Mouse (Mus musculus) midbrain, embryonic 16.5 days (tissue): Measurements from ENCODE around the gene Pcdh9. TPM values are rescaled to one million over a fixed set of nuclear protein-coding genes. Genes with fewer than 3 reads are reported as not detected.

Experiments
- ATAC-seq: fragments of 200-750 bp; cut with Nextera tagmentation; 2 replicates; pipeline ENCODE4 v1.8.0; 2017; ENCODE audit warnings: moderate TSS enrichment
- H3K27ac ChIP-seq: fragments of 300-500 bp; sonication (generic); 2 replicates; pipeline ENCODE4 v1.5.1; 2014; ENCODE audit warnings: mild to moderate bottlenecking, low read length, mixed read lengths
- H3K27me3 ChIP-seq: fragments of 300-500 bp; sonication (generic); 2 replicates; pipeline ENCODE4 v1.6.1; 2014; ENCODE audit warnings: low read depth, low read length, mixed read lengths; ENCODE audit not compliant: control insufficient read depth, insufficient read depth
- H3K36me3 ChIP-seq: fragments of 300-500 bp; sonication (generic); 2 replicates; pipeline ENCODE4 v1.6.1; 2014; ENCODE audit warnings: mild to moderate bottlenecking, low read length, moderate library complexity, mixed read lengths; ENCODE audit not compliant: control insufficient read depth, insufficient read depth
- H3K4me1 ChIP-seq: fragments of 300-500 bp; sonication (generic); 2 replicates; pipeline ENCODE4 v1.6.1; 2014; ENCODE audit warnings: mild to moderate bottlenecking, low read length, mixed read lengths; ENCODE audit not compliant: control insufficient read depth, insufficient read depth
- H3K4me2 ChIP-seq: fragments of 300-500 bp; sonication (generic); 2 replicates; pipeline ENCODE4 v1.6.1; 2014; ENCODE audit warnings: mild to moderate bottlenecking, low read length, mixed read lengths
- H3K4me3 ChIP-seq: fragments of 300-500 bp; sonication (generic); 2 replicates; pipeline ENCODE4 v1.5.1; 2014; ENCODE audit warnings: low read depth, mild to moderate bottlenecking, low read length, moderate library complexity, mixed read lengths
- H3K9ac ChIP-seq: fragments of 300-500 bp; sonication (generic); 2 replicates; pipeline ENCODE4 v1.6.1; 2014; ENCODE audit warnings: low read depth, low read length, mixed read lengths
- H3K9me3 ChIP-seq: fragments of 300-500 bp; sonication (generic); replicated peaks from 2 replicates; pipeline ENCODE4 v1.6.1; 2014; ENCODE audit warnings: mild to moderate bottlenecking, low read length, mixed read lengths; ENCODE audit not compliant: control insufficient read depth, poor library complexity, severe bottlenecking
- WGBS: fragments of 180-500 bp; shearing (Covaris S2); extraction: QIAGEN DNeasy Blood & Tissue Kit; methylation state at CpG from one replicate; pipeline ENCODE4 v1.1.7; 2014; 5-methylcytosine and 5-hydroxymethylcytosine counted together
- polyA plus RNA-seq: library from polyadenylated mRNA; unstranded; fragments of >200 nt; fragmentation: Nextera tagmentation; extraction: Ambion mirVana; gene quantifications from 2 replicates; pipeline ENCODE4 v1.2.1, GENCODE M21; 2015

Pcdh9 gene
- polyA plus RNA-seq, 1 experiment from 2014 or later, result 179 TPM

DNA sequence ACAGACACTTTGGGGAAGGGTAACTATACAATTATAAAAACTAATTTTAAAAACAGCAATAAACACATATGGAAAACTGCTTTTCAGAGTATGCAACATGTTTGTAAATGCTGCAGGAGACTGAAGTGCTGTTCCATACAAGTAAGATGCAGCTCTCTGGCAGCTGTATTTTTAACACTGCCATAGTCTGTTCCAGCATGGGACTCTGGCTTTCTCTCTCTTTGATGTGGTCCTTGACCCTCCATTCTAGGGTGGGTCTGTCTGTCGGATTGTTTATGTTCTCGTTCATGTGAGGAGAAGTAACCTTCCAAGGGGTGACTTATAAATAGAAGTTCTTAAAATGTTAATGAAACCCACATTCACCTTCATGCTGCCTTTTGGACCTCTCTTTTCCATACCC is 809.6 kb downstream of the Pcdh9 start:
- 35% methylated on average over 2 of the region's 2 CpGs for WGBS
- H3K4me2 ChIP-seq, result no peak overlapping the region
- H3K9me3 ChIP-seq, result no peaks in the 10 kb centered on the region
- H3K27ac ChIP-seq, result no peak overlapping the region
- no peak overlapping the region for H3K4me3 ChIP-seq
- no peaks in the 10 kb centered on the region for H3K27me3 ChIP-seq
- no peaks in the 10 kb centered on the region; the same call in 1 of the 2 replicates for H3K4me1 ChIP-seq
- no peak for ATAC-seq
- H3K9ac ChIP-seq, result no peak overlapping the region
- no peaks in the 10 kb centered on the region for H3K36me3 ChIP-seq

DNA sequence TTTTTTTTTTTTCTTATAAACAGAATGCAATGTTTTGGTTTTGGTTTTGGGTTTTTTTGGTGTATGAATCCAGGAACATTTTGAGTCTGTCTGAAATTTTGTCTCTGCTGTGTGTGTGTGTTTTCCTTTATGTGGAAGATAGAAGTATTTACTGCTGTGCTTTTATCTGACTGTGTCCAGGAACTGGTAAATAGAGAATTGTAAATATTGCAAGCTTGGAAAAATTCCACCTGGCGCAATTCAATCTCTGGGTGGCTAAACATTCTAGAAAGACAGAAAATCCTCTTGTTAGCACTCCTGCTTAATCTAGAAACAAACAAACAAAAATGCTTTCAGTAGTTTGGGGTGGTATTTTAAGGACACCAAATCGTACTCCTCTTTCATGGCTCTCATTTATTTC is 814.7 kb downstream of the Pcdh9 start:
- WGBS, result 58% methylated on average over 2 of the region's 2 CpGs
- no peaks in the 10 kb centered on the region for H3K36me3 ChIP-seq
- no peaks in the 10 kb centered on the region for H3K9me3 ChIP-seq
- H3K27me3 ChIP-seq, result no peaks in the 10 kb centered on the region
- no peak for ATAC-seq
- no peak overlapping the region for H3K9ac ChIP-seq
- H3K27ac ChIP-seq, result no peak overlapping the region
- no peak overlapping the region for H3K4me3 ChIP-seq
- H3K4me1 ChIP-seq, result no peaks in the 10 kb centered on the region
- no peak overlapping the region for H3K4me2 ChIP-seq

DNA sequence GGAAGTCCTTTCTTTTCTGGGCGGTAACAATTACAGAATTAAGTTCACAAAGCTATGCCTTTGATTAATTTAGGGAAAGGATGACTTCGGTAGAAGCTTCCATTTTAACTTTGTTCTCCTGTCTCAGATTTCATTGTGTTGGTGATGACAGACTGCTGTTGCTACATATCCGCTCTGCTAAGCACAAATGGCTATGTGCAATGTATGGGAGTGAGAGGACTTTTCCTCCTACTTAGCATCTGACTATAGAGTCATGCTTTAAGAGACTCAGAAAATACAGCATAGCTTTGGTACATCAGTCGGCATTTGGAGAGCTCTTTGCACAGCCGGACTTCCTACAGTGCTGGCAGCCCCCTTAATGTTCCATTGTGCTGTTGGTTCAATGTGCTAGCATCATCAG is 818.1 kb downstream of the Pcdh9 start:
- ATAC-seq, result no peak
- Histone ChIP-seq H3K27ac (no peak overlapping the region), H3K36me3 (no peaks in the 10 kb centered on the region), H3K4me2 (no peak overlapping the region), H3K4me3 (no peak overlapping the region), H3K27me3 (no peaks in the 10 kb centered on the region), H3K9ac (no peak overlapping the region), H3K9me3 (no peaks in the 10 kb centered on the region), H3K4me1 (peaks cover 8% of the 10 kb centered on the region)
- 70% methylated on average over 5 of the region's 5 CpGs for WGBS

DNA sequence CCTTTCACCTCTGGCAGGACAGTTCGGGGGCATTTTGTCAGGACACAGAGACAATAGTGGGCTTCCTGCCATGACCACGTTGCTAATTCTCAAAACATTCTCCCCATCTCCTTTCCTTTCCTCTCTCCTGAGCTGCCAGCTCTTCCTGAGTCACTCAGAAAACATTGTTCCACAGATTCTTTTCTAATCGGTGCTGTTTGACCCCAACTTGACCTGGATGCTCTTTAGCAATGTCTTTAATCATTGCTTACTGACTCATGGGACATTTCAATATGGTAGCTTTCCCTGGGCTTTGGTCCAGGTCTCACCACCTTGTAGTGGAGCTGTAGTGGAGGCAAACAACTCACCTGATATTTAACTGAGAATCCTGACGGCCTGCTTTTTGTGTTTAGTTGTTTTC is 820.3 kb downstream of the Pcdh9 start:
- H3K27me3 ChIP-seq, result no peaks in the 10 kb centered on the region
- H3K9me3 ChIP-seq, result no peaks in the 10 kb centered on the region
- H3K4me3 ChIP-seq, result no peak overlapping the region
- no peaks in the 10 kb centered on the region for H3K36me3 ChIP-seq
- H3K9ac ChIP-seq, result no peak overlapping the region
- ATAC-seq, result no peak
- H3K4me1 ChIP-seq, result peaks cover 14% of the 10 kb centered on the region
- WGBS, result 64% methylated on average over 4 of the region's 4 CpGs
- H3K27ac ChIP-seq, result no peak overlapping the region
- H3K4me2 ChIP-seq, result no peak overlapping the region

DNA sequence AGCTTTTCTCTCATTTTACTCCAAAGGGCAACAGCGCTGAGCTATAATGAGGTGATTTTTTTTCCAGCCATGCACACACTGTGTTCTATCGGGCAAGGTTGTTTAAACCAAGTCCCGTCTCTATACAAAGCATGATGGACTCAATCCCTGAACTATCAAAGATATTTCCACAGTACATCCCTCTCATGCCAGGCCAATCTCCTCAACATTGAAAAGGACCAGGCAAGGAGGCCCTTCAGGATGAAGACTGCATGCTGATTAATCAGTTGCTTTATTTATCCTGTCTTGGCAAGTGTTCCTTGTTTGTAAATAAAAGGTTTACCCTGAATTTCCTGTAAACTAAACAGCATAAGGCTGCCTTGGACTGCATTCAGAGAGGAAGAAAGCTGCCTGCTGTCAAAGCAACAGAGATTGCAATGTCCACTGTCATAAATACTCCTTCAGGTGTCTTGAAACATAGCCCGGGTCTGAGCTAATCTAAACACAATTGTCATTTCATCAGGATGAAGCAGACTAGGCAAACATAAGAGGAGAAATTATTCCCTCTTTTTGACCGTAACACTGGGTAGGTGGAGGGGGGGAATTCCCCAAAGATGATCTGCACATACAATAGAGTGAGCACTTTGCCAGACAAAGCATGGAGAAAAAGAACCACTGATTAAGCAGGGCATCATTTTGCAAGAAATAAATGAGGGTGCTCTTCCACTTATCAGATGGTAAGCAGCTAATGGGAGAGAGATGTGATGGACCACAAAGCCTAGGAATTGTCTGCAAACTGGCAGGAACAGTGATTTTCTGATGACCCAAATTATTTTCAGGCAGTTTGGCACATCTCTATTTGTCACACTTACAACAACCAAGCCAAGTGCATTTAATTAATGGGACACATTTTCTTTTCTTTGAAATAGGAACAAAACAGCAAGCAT is 822.8 kb downstream of the Pcdh9 start:
- 10% methylated on average over 5 of the region's 5 CpGs for WGBS
- Histone ChIP-seq H3K9me3 (no peaks in the 10 kb centered on the region), H3K9ac (no peak overlapping the region), H3K27me3 (no peaks in the 10 kb centered on the region), H3K36me3 (no peaks in the 10 kb centered on the region), H3K4me1 (peaks cover 14% of the 10 kb centered on the region), H3K4me2 (peak overlapping the region; percentile 1; the same call in 1 of the 2 replicates), H3K27ac (peak overlapping the region; percentile 59), H3K4me3 (no peak overlapping the region)
- ATAC-seq, result peak; percentile 92

DNA sequence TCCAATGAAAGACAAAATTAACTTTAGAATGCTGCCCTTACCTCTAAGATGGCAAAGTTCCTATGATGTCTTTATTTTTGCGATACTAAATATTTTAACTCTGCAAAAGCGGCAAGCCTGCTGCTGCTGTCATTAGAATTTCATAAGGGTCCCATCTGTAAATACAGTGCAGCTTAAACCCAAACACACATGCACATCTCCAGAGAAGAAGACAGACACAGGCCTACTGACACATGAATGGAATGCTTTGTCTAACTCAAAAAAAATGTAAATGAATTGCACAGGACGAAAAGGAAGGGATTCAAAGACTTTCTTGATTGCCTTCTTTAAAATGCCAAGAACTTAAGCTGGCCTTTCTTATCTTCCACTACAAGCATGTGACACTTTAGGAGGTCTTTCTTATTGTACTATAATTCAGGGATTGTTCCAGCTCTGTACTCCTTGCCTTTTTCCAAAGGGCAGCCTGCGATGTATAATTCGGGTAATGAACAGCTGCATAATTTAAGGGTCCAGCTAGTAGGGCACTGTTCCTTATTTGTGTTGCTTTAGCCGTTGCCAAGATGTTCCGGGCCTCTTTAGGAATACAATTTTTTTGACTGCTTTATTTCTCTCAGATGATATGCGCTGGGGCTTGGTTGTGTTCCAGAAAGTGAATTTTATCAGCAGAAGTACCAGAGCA is 823.6 kb downstream of the Pcdh9 start:
- H3K9me3 ChIP-seq, result no peaks in the 10 kb centered on the region
- peak; percentile 80 for ATAC-seq
- H3K4me1 ChIP-seq, result peaks cover 14% of the 10 kb centered on the region
- no peaks in the 10 kb centered on the region for H3K36me3 ChIP-seq
- no peak overlapping the region for H3K4me3 ChIP-seq
- H3K27me3 ChIP-seq, result no peaks in the 10 kb centered on the region
- H3K27ac ChIP-seq, result peak overlapping the region; percentile 59
- H3K4me2 ChIP-seq, result peak overlapping the region; percentile 1; the same call in 1 of the 2 replicates
- 11% methylated on average over 8 of the region's 8 CpGs for WGBS
- H3K9ac ChIP-seq, result no peak overlapping the region

DNA sequence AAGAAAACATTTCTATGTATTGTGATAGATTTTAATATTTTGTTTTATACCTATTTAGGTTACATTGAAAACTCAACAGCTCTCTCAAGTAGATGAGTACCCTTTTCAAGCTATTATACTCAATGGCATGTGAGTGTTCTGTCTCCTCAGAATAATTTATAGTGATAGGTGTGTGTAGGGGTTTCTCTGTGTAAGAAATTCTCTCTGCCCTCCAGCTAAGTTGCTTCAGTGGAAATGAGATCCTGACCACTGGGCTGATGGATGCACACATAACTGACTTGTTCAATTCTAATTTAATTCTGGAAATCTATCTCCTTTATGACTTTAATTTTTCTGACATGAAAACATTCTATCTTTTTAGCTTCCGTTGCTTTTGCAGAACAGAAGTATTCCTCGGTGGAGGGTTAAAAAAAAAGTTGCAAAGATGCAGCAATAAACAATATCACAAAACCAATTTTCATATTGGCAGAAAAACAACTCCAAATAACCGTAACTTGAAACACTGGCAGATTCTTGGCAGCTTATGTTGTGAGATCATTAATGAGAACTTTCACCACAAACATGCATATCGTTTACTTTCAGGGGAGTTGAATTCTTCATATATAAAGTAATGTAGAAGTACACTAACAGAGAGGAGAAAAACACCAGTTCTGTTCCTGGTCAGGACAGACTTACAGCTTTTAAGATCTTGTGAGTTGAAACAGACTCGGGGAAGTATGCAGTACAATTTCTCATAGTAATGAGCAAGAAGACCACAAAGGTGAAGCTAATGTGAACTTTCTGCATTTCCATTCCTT is 828.5 kb downstream of the Pcdh9 start:
- Histone ChIP-seq H3K9me3 (no peaks in the 10 kb centered on the region), H3K4me3 (no peak overlapping the region), H3K27me3 (no peaks in the 10 kb centered on the region), H3K9ac (no peak overlapping the region), H3K36me3 (no peaks in the 10 kb centered on the region), H3K4me1 (peaks cover 3% of the 10 kb centered on the region; the same call in 1 of the 2 replicates), H3K27ac (no peak overlapping the region), H3K4me2 (no peak overlapping the region)
- WGBS, result 68% methylated on average over 5 of the region's 5 CpGs
- no peak for ATAC-seq

DNA sequence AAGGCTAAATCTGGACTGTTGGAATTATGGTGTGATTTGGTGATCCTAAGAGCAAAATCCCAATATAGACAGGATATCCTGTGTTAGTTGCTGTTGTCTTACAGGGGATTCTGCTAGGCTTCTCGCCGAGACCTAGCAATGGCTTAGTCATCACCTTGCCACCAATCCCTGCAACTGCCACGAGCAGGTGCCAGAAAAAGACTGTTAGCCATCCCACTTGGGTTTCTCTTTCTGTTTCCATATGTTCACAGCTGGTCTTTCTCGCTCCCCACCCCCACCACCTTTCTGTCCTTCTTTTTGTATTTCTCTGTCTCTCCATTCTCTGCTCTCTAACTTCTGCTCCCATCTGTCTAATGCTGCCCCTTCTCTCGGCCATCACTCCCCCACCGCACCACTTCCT is 831.7 kb downstream of the Pcdh9 start:
- Histone ChIP-seq H3K36me3 (no peaks in the 10 kb centered on the region), H3K4me1 (no peaks in the 10 kb centered on the region), H3K4me3 (no peak overlapping the region), H3K9me3 (no peaks in the 10 kb centered on the region), H3K9ac (no peak overlapping the region), H3K27me3 (no peaks in the 10 kb centered on the region), H3K4me2 (no peak overlapping the region), H3K27ac (no peak overlapping the region)
- ATAC-seq, result no peak
- 98% methylated on average over 6 of the region's 6 CpGs for WGBS
